Mouse (Mus musculus) gastrocnemius, postnatal 4 days (tissue): ENCODE data around the gene Tfcp2. TPM values are rescaled to one million over a fixed set of nuclear protein-coding genes. Genes with fewer than 3 reads are reported as not detected.

Experiments used
- DNase-seq, 2 experiments: peaks; one replicate each; pipeline ENCODE4 v3.0.0; 2021 to 2022; ENCODE audit warnings: low spot score in 2 of 2, mixed read lengths in 2 of 2
- long read RNA-seq, 2 experiments: library from polyadenylated mRNA; stranded (forward); transcript quantifications; one replicate each; pipeline ENCODE4 v2.0.0; 2021
- total RNA-seq, 2 experiments: library from RNA; stranded (reverse); gene quantifications; 2 replicates each; pipeline ENCODE4 v1.2.3; 2021

The Tfcp2 gene
- total RNA-seq: 10 to 100 TPM; 20.4 to 23.9 TPM
- long read RNA-seq, experiment 1, partial matches to known transcripts: 8 of 17 reads
- long read RNA-seq, experiment 1, other reads (novel, unspliced or antisense): 7 of 17 reads
- long read RNA-seq, experiment 2, partial matches to known transcripts: 5 of 11 reads
- long read RNA-seq, experiment 2, other reads (novel, unspliced or antisense): 4 of 11 reads

DNA sequence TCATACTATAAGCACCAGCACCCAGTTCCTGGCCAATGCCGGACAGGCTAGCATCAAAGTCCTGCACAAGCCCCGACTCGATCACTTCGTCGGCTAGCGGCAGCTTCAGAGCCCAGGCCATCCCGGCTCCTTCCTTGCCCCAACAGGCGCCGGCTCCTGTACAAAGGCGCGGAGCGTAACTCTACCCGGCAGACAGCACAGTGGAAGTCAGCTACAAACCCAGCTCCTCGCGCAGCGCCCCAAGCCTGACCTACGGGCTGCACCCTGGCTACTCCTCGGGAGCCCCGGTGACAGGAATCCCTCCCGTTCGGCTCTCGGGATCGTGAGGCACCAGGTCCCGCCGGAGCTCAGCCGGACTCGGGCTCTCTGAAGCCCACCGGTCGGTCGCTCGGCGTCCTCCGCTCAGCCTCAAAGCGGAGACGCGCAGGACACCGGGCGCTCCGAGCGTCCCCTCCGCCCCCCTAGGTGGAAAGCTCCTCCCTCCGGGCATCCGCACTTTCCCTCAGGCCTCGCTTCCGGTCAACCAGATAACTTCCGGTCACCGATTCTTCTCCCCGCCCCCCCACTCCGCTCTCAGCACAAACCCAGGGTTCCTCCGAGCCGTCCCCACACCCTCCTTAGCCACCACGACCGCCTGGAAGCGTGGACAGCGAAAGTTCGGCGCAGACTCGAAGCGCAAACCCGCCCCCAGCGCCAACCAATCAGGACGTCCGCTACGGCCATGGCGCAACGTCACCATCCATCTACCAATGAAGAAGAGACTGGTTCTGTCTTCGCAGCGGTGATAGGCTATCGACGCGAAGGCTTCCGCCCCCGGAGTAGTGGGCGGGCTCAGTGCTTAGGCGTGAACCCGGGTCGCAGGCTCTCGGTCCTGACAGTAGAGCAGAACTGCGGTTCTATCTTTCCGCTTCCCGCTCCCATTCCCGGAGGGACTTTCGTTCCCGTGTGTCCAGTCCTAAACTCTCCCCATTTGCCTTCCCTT, at the start of gene Tfcp2:
TSS of gene Tfcp2 (minus strand) at position 683 of the 982 bp plus-strand sequence.
- DNase-seq: peak; percentile 95 to 98

DNA sequence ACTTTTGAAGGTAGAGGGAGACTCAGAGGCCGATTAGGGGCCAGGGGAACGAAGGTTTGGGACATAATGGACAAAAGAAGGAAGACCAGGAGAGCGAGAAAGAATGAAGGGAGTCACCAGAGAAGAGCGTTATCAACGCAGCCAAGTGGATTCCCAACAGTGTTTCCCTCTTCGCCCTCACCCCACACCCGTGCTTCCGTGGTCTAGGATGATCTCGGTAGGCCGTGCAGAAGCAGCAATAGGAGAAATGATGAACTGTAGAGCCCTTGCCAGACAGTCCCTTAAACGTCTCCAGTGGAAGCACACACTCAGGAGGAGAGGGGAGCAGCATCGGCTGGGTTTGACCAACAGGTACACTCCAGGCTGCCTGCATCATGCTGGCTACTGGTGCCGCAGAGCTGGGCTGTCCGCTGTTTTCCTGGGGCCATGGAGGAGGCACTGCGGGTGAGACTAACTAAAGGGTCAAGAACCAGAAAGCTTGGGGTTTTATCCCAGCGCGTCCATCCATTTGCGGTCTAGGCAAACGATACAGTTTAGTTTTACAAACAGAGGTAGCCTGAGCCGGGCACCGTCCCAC, 49.0 kb upstream of the Tfcp2 start:
- no peak for DNase-seq

DNA sequence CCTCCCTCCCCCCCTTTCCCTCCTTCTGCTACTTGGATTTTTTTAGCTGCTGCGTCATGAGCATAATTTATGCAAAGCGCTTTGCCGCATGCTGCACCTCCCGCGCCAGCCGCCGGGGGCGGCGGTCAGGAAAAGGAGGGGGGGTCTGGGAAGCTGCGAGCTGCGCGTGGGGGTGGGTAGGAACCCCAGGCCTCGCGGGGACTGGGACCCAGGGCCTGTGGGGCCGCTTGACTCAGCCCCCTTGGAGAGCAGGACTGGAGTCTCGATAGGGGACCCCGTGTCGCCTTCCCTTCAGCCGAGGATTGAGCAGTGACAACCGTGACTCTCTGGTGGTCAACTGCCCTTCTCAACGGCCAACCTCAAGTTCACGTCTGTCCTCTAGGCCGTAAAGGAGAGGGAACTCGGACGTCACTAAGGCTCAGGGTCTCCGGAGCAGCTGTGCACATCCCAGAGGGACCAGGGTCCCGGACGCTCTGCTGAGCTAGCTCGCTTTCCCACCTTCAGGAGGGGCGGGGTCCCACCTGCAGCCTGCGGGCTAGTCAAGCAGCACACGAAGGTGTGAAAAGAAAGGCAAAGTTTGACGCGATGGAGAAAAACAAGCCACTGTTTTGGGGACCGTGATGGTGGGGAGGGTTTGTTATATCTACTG, 48.4 kb upstream of the Tfcp2 start:
- DNase-seq: peak; percentile 44 to 74

DNA sequence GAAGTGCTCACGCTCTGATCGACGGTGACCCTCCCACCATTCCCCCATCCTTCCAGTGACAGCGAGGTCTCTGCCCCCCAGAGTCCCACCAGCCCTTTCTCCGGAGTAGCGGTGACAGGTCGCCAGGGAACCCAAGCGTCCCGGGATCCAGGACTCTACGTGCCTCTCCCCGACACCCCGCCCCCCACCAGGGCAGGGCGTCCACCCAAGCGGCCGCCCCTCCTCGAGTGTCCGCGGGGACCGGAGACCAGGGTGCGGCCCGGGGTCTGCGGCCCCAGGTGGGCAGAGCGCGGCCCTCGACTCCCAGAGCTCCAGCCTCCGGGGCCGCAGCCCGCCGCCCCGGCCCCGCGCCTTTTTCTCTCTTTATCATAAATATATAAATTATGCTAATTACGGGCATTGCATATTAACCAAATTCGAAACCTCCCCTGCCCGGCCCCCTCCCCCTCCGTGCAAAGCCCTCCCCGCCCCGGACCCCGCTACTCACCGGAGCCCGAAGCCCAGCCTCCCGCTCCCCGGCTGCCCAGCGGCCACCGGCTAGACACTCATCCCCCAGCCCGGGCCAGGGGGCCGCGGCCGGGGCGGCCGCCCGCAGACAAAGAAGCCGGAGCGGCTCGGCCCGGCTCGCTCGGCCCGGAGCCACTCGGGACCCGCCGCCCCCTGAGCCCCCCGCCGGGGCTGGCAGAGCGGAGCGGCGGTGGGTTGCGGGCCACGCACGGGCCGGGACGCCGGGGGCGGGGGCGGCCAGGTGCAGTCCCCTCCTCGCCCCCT, 47.7 kb upstream of the Tfcp2 start, which contains the start of gene Pou6f1:
TSS of gene Pou6f1 (minus strand) at position 709 of the 771 bp plus-strand sequence.
- DNase-seq: peak in 1 of 2 experiments; percentile 45

DNA sequence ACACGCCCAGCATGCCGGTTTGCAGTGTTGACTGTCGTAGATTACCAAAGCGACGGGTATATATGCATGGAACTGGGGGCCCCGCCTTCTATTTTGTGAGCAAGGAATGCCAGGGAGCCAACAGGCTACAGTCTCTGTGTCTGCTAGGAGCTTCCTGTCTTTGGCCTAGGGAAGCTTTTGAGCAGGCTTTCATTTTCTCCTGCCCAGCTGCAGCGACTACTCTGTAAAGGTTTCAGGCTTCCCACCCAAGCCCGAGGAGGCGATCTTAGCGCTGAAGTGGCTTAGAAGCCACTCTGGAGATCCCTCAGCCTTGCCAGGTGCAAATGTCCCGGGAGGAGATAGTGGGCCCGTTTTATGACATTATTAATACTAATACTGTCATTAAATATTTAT, 47.1 kb upstream of the Tfcp2 start:
- DNase-seq: peak in 1 of 2 experiments; percentile 31

DNA sequence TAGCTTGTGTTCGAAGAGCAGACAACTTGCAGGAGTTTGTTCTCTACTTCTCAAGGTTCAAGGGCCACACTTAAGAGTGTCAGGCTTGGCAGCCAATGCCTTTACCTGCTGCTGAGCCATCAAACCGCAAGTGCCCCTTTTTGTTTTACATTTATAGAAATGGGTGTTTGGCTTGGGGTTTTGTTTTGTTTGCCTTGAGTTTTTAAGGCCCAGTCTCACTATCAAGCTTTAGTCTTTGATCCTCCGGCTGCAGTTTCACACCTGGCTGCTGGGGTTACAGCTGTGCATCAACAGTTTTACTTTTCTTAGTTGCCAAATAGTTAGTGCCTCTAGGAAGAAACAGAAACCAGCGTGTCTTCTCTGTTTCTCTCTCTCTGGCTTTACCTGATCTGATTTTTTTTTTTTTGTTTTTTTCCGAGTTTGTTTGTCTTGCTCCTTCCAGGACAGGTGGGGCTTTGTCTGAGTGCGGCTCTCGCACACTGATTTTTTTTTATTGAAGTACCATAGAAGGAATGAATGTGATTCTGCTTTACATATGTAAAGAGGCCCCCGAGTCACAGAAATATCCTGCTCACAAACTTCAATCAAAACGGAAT, 46.6 kb upstream of the Tfcp2 start:
- DNase-seq: no peak

DNA sequence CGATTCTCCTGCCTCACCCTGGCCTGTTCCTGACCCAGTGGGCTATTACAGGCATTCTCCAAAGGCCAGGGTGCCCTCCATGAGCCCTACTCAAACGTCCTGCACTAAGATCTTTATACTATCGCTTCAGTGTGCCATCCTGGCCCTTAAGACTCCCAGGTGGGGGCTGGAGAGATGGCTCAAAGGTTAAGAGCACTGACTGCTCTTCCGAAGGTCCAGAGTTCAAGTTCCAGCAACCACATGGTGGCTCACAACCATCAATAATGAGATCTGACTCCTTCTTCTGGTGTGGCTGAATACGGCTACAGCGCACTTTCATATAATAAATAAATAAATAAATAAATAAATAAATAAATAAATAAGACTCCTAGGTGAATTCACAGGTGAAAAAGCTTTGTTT, 41.0 kb upstream of the Tfcp2 start:
- DNase-seq: no peak

DNA sequence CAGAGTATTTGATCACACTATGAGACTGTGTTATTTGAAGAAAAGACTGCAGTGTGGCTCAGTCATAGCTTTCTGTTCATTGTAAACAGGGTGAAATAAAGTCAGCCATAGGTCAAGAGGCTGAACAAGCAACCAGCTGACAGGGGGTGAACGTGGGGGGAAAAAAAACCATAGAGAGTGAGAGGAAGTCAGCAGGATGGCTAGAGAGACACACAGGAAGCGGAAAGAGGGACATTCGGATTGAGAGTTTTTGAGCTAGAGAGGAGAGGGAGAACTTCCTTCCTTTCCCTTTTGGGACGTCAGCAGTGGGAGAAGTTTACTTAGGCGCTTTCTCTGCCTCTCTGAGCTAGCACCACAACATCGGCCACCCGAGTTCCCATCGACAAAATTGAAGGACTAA, 38.6 kb upstream of the Tfcp2 start:
- no peak for DNase-seq

DNA sequence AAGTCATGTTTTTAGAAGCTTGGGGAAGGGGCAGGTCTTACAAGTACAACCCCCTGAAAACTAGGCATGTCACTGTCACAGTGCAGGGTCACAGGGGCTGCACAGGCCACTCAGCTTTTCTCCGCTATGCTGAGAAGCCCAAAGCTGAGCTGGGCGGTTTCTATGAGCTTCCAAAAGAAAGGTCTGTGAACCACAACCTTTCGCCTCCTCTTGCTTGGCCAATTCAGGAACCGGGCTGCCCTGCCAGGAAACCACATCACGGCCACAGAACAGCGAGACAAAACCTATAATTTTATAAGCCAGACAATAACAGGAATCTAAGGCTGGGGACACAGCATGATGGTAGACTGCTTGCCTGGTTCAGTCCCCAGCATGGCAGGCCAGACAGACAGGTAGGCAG, 36.5 kb upstream of the Tfcp2 start:
- DNase-seq: no peak

DNA sequence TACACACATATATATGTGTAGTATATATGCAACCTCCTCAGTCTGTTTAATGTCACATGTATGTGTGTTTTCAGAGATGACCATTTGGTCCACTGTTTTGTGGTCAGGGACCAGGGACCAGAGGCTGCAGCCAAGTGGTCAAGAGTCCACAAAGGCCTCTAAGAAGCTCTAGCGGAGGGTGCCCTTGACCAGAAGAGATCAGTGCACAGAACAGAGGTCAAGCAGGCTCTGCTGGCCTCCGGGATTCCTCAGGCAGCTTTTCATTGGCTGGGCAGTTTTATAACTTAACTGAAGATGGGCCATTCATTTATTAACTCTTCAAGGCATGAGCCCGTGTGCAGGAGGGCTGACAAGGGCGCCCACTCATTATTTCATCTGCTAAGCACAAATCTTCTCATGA, 35.4 kb upstream of the Tfcp2 start:
- DNase-seq: no peak

DNA sequence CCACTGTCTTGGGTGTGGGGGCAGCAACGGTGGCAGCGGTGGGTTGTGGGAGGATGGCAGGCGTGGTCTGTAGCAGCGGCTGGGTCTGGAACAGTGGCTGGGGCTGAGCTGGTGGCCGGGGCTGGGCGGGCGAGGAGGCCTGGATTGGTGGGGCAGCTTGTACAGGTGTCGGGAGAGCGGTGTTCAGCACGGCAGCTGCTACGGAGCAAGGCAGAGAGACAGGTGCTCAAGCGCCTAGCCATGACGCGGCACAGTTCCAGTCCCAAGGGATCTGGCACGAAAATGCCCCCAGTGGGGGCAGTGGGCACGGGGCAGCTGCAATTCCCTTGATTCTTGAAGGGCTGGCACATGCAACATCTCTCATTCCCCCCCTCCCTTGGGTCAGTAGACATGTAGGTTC, 34.1 kb upstream of the Tfcp2 start:
- no peak for DNase-seq

DNA sequence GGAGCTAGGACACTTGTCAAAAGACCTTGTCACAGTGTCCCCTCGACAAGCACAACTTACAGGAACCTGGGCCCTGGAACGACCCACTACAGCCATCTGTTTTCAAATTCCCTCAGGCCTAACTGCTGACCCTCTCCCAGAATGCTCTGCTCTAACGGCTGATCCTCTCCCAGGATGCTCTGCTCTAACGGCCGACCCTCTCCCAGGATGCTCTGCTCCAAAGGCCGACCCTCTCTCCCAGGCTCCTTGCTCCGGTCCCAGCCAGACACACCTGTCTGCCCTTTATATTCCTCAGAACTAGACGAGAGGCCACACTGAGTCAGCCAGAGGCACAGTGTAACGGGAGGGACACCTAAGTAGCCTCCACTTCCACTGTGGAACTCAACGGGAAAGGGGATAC, 28.3 kb upstream of the Tfcp2 start:
- no peak for DNase-seq

DNA sequence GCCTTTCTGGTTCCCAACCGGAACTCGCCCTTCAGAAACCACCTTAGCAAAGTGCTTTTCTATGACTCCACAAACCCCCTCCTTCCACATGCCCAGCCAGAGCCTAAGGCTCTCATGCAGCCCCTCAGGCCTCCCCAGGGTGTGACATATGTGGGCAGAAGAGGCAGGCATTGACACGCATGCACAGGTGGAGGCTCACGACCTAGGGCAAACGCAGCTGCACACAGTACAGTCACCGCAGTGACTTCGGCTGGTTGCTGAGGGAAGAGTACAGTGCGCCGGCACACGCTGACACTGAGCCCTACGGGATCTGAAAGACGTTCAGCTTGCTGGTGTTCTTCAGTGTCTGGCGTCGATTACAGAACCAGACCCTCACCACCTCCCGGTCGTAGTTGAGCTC, 26.2 kb upstream of the Tfcp2 start:
- no peak for DNase-seq

DNA sequence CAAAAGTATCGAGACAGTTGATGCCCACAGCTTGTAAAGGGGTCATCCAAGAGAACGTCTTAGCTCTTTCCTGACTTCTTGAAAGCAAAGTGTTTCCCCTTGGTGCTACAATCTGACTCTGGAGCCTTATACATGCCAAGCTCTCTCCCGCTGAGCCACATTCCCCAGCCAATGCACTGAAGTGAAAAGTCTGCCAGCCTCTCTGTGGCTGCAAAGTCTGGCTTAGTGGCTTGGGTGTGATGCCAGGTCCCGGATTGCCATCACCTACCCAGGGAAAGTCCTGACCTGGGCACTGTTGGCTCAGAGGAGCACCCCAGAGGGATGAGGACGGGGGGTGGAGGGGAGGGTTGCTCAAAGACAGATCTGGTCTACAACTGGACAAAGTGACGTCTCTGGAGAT, 25.0 kb upstream of the Tfcp2 start:
- DNase-seq: no peak

DNA sequence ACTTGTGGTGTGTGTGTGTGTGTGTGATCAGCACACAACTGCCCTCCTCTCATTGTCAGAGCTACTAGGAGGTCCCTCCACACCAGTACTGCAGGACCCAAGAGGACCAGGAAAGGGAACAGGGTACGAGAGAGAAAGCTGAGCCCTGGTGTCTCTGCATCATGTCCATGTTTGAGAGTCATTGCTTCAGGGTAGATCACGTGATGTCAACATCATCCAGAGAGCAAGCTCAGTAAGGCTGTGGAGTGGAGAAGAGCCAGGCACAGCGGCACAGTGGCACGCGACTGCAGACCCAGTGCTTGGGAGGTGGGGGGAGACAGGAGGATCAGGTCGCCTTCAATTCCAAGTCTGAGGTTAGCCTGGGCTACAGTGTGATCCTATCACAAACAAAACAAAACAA, 24.6 kb upstream of the Tfcp2 start:
- no peak for DNase-seq

DNA sequence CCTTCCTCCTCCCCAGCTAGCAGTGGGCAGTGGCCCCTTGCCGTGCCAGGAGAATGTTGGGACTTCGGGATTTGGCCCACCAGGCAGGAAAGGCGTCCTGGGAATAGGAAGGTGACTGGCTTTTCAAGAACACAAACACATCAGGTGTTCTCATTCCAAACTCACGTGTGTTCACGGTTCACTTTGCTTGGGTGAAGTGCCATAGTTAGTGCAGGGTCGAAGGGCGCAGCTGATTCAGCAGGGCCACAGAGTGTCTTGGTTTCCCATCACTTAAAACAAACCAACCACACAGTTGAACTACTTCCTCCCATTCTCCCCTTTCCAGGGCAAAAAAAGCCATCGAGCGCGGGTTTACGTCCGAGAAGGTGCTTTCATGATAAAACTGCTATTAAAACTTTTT, 23.6 kb upstream of the Tfcp2 start:
- DNase-seq: no peak

DNA sequence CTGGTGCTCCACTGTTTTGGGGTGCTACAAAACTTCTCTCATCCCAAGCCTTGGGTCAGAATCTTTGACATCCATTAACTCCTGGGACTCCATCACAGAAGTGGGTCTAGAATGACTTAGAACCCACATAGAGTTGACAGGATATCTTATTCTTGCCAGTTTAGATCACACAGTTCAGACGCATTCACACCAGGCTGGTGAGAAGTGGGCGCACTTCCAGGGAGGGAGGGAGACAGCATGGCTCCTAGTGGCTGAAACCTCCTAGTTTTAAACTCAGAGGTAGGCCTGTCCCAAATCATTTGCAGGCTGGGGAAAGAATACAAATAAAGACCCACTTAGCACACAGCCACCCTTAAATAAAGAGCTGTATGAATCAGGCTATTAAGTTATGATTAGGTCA, 22.6 kb upstream of the Tfcp2 start:
- no peak for DNase-seq

DNA sequence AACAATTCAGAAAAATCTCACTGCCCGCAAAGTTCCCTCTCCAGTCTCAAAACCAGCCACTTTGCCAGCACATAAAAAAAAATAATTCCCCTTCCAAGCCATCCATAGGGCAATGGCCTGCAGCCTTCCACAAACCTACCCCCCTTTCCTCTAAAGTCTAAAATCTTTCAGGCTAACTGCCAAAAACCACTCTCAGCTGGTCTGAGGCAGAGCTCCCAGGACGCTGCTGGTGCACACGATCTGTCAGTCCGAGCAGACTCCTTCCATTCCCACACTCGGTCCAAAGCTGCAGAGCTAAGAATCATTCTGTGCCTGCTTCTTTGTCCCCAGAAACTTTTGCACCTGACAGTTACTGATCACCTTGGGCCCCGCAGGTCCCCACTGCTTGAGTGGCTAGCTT, 22.1 kb upstream of the Tfcp2 start:
- no peak for DNase-seq

DNA sequence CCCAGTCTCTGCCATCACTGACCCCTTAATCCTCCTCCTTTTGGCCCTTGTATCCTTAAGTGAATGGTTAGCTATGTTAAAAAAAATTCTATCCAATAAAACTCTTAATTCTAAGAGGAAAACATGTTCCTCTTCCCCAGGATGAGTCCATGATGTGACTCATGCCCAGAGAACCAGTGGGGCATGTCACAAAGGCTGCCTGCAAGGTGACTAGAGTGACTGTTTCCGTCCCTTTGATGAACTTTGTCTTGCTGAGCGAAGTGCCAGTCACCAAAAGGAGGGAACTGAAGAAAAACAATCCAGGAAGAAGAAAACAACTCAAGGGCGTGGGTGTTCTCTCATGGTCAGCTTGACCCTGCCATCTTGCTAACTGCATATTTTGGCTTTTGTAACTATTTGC, 17.4 kb upstream of the Tfcp2 start:
- no peak for DNase-seq

DNA sequence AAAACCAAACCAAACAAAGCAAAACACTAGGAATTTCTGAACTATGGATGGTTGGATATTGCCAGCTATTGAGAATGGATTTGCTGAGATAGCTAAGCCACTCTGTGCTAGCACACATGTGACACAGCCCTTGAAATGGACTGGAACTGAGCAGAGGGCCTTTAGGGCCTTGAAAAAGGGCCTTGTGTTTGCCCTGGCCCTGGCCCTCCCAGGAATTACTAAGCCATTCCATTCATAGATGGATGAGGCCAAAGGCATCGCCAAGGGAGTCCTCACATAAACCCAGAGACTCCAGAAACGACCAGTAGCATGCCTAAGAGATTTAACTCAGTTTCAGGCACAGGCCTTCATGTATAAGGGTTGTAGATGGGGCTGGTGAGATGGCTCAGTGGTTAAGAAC, 14.7 kb upstream of the Tfcp2 start:
- DNase-seq: no peak
